Mouse (Mus musculus) limb, embryonic 13.5 days (tissue): ENCODE measurements around the gene Nab2. TPM values are rescaled to one million over a fixed set of nuclear protein-coding genes. Genes with fewer than 3 reads are reported as not detected.

ENCODE experiments used
- ATAC-seq: fragments of 200-750 bp; cut with Nextera tagmentation; 2 replicates; pipeline ENCODE4 v1.8.0; 2017; ENCODE audit warnings: low read depth, moderate number of reproducible peaks, moderate TSS enrichment; ENCODE audit not compliant: low FRiP score
- H3K27ac ChIP-seq: fragments of 300-500 bp; sonication (generic); 2 replicates; pipeline ENCODE4 v1.5.1; 2015; ENCODE audit warnings: inconsistent platforms, mild to moderate bottlenecking, moderate library complexity
- H3K27me3 ChIP-seq: fragments of 300-500 bp; sonication (generic); 2 replicates; pipeline ENCODE4 v1.6.1; 2015; ENCODE audit warnings: mild to moderate bottlenecking, inconsistent platforms
- H3K36me3 ChIP-seq: fragments of 300-500 bp; sonication (generic); 2 replicates; pipeline ENCODE4 v1.6.1; 2015; ENCODE audit warnings: inconsistent platforms, mild to moderate bottlenecking, moderate library complexity
- H3K4me1 ChIP-seq: fragments of 300-500 bp; sonication (generic); 2 replicates; pipeline ENCODE4 v1.6.1; 2015; ENCODE audit warnings: inconsistent platforms
- H3K4me2 ChIP-seq: fragments of 300-500 bp; sonication (generic); replicated peaks from 2 replicates; pipeline ENCODE4 v1.6.1; 2015; ENCODE audit warnings: inconsistent platforms, mild to moderate bottlenecking, moderate library complexity
- H3K4me3 ChIP-seq: fragments of 300-500 bp; sonication (generic); 2 replicates; pipeline ENCODE4 v1.5.1; 2015; ENCODE audit warnings: moderate library complexity, mild to moderate bottlenecking, inconsistent platforms
- H3K9ac ChIP-seq: fragments of 300-500 bp; sonication (generic); 2 replicates; pipeline ENCODE4 v1.6.1; 2015; ENCODE audit warnings: mild to moderate bottlenecking, inconsistent platforms
- H3K9me3 ChIP-seq: fragments of 300-500 bp; sonication (generic); 2 replicates; pipeline ENCODE4 v1.6.1; 2016; ENCODE audit warnings: inconsistent platforms
- WGBS: fragments of 180-500 bp; shearing (Covaris S2); methylation state at CpG from one replicate; pipeline ENCODE4 v1.1.7; 2015; 5-methylcytosine and 5-hydroxymethylcytosine counted together
- polyA plus RNA-seq: library from polyadenylated mRNA; unstranded; fragments of >200 nt; fragmentation: Nextera tagmentation; extraction: Ambion mirVana; gene quantifications from 2 replicates; pipeline ENCODE4 v1.2.1, GENCODE M21; 2015

Gene Nab2
- polyA plus RNA-seq, 1 experiment from 2014 or later, result 18.5 TPM

- Histone ChIP-seq H3K27me3 (no peaks in the 10 kb centered on the region), H3K27ac (no peak overlapping the region), H3K9ac (no peak overlapping the region), H3K4me3 (no peak overlapping the region), H3K36me3 (peaks cover 59% of the 10 kb centered on the region), H3K9me3 (no peaks in the 10 kb centered on the region), H3K4me1 (no peaks in the 10 kb centered on the region), H3K4me2 (no peak overlapping the region)
- 29% methylated on average over 1 of the region's 1 CpGs for WGBS
- no peak for ATAC-seq
These were observed 22.7 kb upstream of the Nab2 start for GRCm38 (mm10) chr10:127691053-127691452.

- 75% methylated on average over 6 of the region's 6 CpGs for WGBS
- H3K36me3 ChIP-seq, result no peaks in the 10 kb centered on the region
- no peak for ATAC-seq
- no peak overlapping the region for H3K4me2 ChIP-seq
- H3K4me1 ChIP-seq, result peaks cover 5% of the 10 kb centered on the region; the same call in 1 of the 2 replicates
- H3K27ac ChIP-seq, result no peak overlapping the region
- H3K9ac ChIP-seq, result no peak overlapping the region
- H3K9me3 ChIP-seq, result no peaks in the 10 kb centered on the region
- no peak overlapping the region for H3K4me3 ChIP-seq
- H3K27me3 ChIP-seq, result no peaks in the 10 kb centered on the region
These were observed 14.5 kb upstream of the Nab2 start for GRCm38 (mm10) chr10:127682886-127683285.

- no peak for ATAC-seq
- whole genome bisulfite sequencing, result 87% methylated on average over 3 of the region's 3 CpGs
- H3K4me3 ChIP-seq, result no peak overlapping the region
These were observed 11.5 kb upstream of the Nab2 start for GRCm38 (mm10) chr10:127679881-127680280.

GRCm38 (mm10) chr10:127679208-127679607 lies 10.8 kb upstream of the Nab2 start:
- H3K27ac ChIP-seq, result no peak overlapping the region
- 89% methylated on average over 1 of the region's 1 CpGs for WGBS
- no peaks in the 10 kb centered on the region for H3K36me3 ChIP-seq
- H3K27me3 ChIP-seq, result no peaks in the 10 kb centered on the region
- peaks cover 11% of the 10 kb centered on the region for H3K4me1 ChIP-seq
- H3K9me3 ChIP-seq, result no peaks in the 10 kb centered on the region
- ATAC-seq, result no peak
- H3K4me2 ChIP-seq, result no peak overlapping the region
- H3K9ac ChIP-seq, result no peak overlapping the region
- H3K4me3 ChIP-seq, result no peak overlapping the region

More at GRCm38 (mm10) chr10:127679881-127680280, 11.5 kb upstream of the Nab2 start:
- H3K9me3 ChIP-seq, result no peaks in the 10 kb centered on the region
- no peak overlapping the region for H3K27ac ChIP-seq
- H3K9ac ChIP-seq, result no peak overlapping the region
- no peak overlapping the region for H3K4me2 ChIP-seq
- no peaks in the 10 kb centered on the region for H3K36me3 ChIP-seq
- peaks cover 11% of the 10 kb centered on the region for H3K4me1 ChIP-seq
- no peaks in the 10 kb centered on the region for H3K27me3 ChIP-seq

- ATAC-seq, result no peak
- H3K27ac ChIP-seq, result peak overlapping the region; percentile 75
- WGBS, result 9% methylated on average over 14 of the region's 14 CpGs
These were observed 9.4 kb upstream of the Nab2 start for GRCm38 (mm10) chr10:127677591-127678336.

GRCm38 (mm10) chr10:127676691-127677548 lies 8.6 kb upstream of the Nab2 start:
- Histone ChIP-seq H3K27me3 (no peaks in the 10 kb centered on the region), H3K27ac (peak overlapping the region; percentile 75), H3K36me3 (no peaks in the 10 kb centered on the region), H3K4me3 (peak overlapping the region; percentile 84), H3K4me2 (peak overlapping the region; percentile 92), H3K9ac (peak overlapping the region; percentile 79), H3K4me1 (peaks cover 11% of the 10 kb centered on the region), H3K9me3 (no peaks in the 10 kb centered on the region)
- WGBS, result under 1% methylated on average over 65 of the region's 71 CpGs
- ATAC-seq, result peak; percentile 95

More at GRCm38 (mm10) chr10:127677591-127678336, 9.4 kb upstream of the Nab2 start:
- H3K9me3 ChIP-seq, result no peaks in the 10 kb centered on the region
- peak overlapping the region; percentile 92 for H3K4me2 ChIP-seq
- H3K36me3 ChIP-seq, result no peaks in the 10 kb centered on the region
- peak overlapping the region; percentile 84 for H3K4me3 ChIP-seq
- peak overlapping the region; percentile 79 for H3K9ac ChIP-seq
- H3K27me3 ChIP-seq, result no peaks in the 10 kb centered on the region
- H3K4me1 ChIP-seq, result peaks cover 11% of the 10 kb centered on the region

GRCm38 (mm10) chr10:127675859-127676398 lies 7.6 kb upstream of the Nab2 start:
- H3K36me3 ChIP-seq, result no peaks in the 10 kb centered on the region
- H3K4me2 ChIP-seq, result peak overlapping the region; percentile 92
- peak overlapping the region; percentile 59; the same call in 1 of the 2 replicates for H3K27ac ChIP-seq
- H3K4me1 ChIP-seq, result peaks cover 11% of the 10 kb centered on the region
- 52% methylated on average over 5 of the region's 5 CpGs for WGBS
- no peak for ATAC-seq
- H3K4me3 ChIP-seq, result peak overlapping the region; percentile 84
- no peaks in the 10 kb centered on the region for H3K27me3 ChIP-seq
- H3K9me3 ChIP-seq, result no peaks in the 10 kb centered on the region
- peak overlapping the region; percentile 62 for H3K9ac ChIP-seq

- 85% methylated on average over 8 of the region's 8 CpGs for WGBS
- Histone ChIP-seq H3K27me3 (no peaks in the 10 kb centered on the region), H3K9me3 (no peaks in the 10 kb centered on the region), H3K9ac (no peak overlapping the region), H3K4me1 (peaks cover 14% of the 10 kb centered on the region), H3K36me3 (no peaks in the 10 kb centered on the region), H3K4me2 (no peak overlapping the region), H3K27ac (no peak overlapping the region; the same call in 1 of the 2 replicates), H3K4me3 (no peak overlapping the region)
- no peak for ATAC-seq
These were observed 6.6 kb upstream of the Nab2 start for GRCm38 (mm10) chr10:127674794-127675522.

- Histone ChIP-seq H3K27me3 (no peaks in the 10 kb centered on the region), H3K4me3 (no peak overlapping the region), H3K4me2 (no peak overlapping the region), H3K9ac (no peak overlapping the region), H3K4me1 (peaks cover 21% of the 10 kb centered on the region), H3K27ac (no peak overlapping the region), H3K9me3 (no peaks in the 10 kb centered on the region), H3K36me3 (no peaks in the 10 kb centered on the region)
- ATAC-seq, result no peak
- WGBS, result 89% methylated on average over 6 of the region's 6 CpGs
These were observed 5.8 kb upstream of the Nab2 start for GRCm38 (mm10) chr10:127674046-127674655.

- Histone ChIP-seq H3K9ac (no peak overlapping the region), H3K4me1 (peaks cover 17% of the 10 kb centered on the region), H3K4me3 (no peak overlapping the region), H3K9me3 (no peaks in the 10 kb centered on the region), H3K4me2 (no peak overlapping the region), H3K27me3 (no peaks in the 10 kb centered on the region), H3K36me3 (no peaks in the 10 kb centered on the region), H3K27ac (no peak overlapping the region)
- WGBS, result 48% methylated on average over 2 of the region's 2 CpGs
- no peak for ATAC-seq
These were observed 2.9 kb upstream of the Nab2 start for GRCm38 (mm10) chr10:127671276-127671675.

- H3K27ac ChIP-seq, result no peak overlapping the region
- 81% methylated on average over 2 of the region's 2 CpGs for WGBS
- ATAC-seq, result no peak
These were observed 1.8 kb upstream of the Nab2 start for GRCm38 (mm10) chr10:127670185-127670584.

More at GRCm38 (mm10) chr10:127670185-127670584, 1.8 kb upstream of the Nab2 start:
- Histone ChIP-seq H3K27me3 (no peaks in the 10 kb centered on the region), H3K4me3 (no peak overlapping the region), H3K4me1 (peaks cover 23% of the 10 kb centered on the region), H3K4me2 (no peak overlapping the region), H3K36me3 (no peaks in the 10 kb centered on the region), H3K9me3 (no peaks in the 10 kb centered on the region), H3K9ac (no peak overlapping the region)
